11 mouse cellular contexts compared by ENCODE assay signal in genomic region chr12:116145246-116145645, GRCm38 (mm10).
DNase-seq lines count a peak whose midpoint lies in the region; ATAC-seq and TF ChIP-seq lines count a peak whose summit lies in the region.
"Had no signal": no experiment of that assay in that cellular context is flagged by ENCODE, and none has a peak within 500 bp of the region (broad histone marks: within the 10 kb centered on the region; RNA-seq: fewer than 3 reads in every experiment).

No protein-coding gene starts in this region.

- TF ChIP-seq CTCF in heart, adult 2 months (IDR thresholded peaks at IDR 0.05) = no peak

- no peak for TF ChIP-seq EP300 in heart, adult 2 months (IDR thresholded peaks at IDR 0.05; ENCODE audit: insufficient read depth, low read depth, low read length)

- no peaks in the 10 kb centered on the region for H3K9me3 ChIP-seq in liver, embryonic 16.5 days (replicated peaks; ENCODE audit: control insufficient read depth, low read length)
- H3K9me3 ChIP-seq: limb, embryonic 12.5 days had no signal

- no peak overlapping the region for H3K27ac ChIP-seq in heart, adult 2 months
- H3K27ac ChIP-seq in liver, embryonic 16.5 days (ENCODE audit: low read length) = no peak overlapping the region
- H3K27ac ChIP-seq: kidney, postnatal 0 days; limb, embryonic 12.5 days had no signal

- no peak overlapping the region for H3K9ac ChIP-seq in heart, adult 2 months (ENCODE audit: low read depth, low read length)
- no peak overlapping the region for H3K9ac ChIP-seq in liver, embryonic 16.5 days (ENCODE audit: low read depth, low read length)
- H3K9ac ChIP-seq: limb, embryonic 12.5 days had no signal

- H3K36me3 ChIP-seq in heart, adult 2 months (ENCODE audit: control insufficient read depth, insufficient read depth, low read length) = no peaks in the 10 kb centered on the region
- no peaks in the 10 kb centered on the region for H3K36me3 ChIP-seq in liver, embryonic 16.5 days (ENCODE audit: control insufficient read depth, insufficient read depth)
- H3K36me3 ChIP-seq: limb, embryonic 12.5 days had no signal

- peak; percentile 25; the same call in 1 of the 2 replicates for ATAC-seq in liver, embryonic 16.5 days (ENCODE audit: low read depth)

- no peaks in the 10 kb centered on the region for H3K27me3 ChIP-seq in heart, adult 2 months (ENCODE audit: control insufficient read depth, insufficient read depth, low read length)
- no peaks in the 10 kb centered on the region for H3K27me3 ChIP-seq in liver, embryonic 16.5 days (ENCODE audit: control insufficient read depth, insufficient read depth, low read depth, low read length)
- H3K27me3 ChIP-seq: limb, embryonic 12.5 days had no signal

- H3K79me2 ChIP-seq in heart, adult 2 months (replicated peaks; ENCODE audit: control insufficient read depth, insufficient read depth, low read length) = no peaks in the 10 kb centered on the region

- H3K4me1 ChIP-seq in heart, adult 2 months (ENCODE audit: control insufficient read depth, insufficient read depth, low read length) = no peaks in the 10 kb centered on the region; the same call in 1 of the 2 replicates
- no peaks in the 10 kb centered on the region for H3K4me1 ChIP-seq in liver, embryonic 16.5 days (ENCODE audit: control insufficient read depth, low read depth, low read length)
- H3K4me1 ChIP-seq: limb, embryonic 12.5 days had no signal

- no peak overlapping the region for H3K4me3 ChIP-seq in heart, adult 2 months
- no peak overlapping the region for H3K4me3 ChIP-seq in liver, embryonic 16.5 days (ENCODE audit: low read depth, low read length)
- H3K4me3 ChIP-seq: limb, embryonic 12.5 days; myocyte had no signal

- TF ChIP-seq POLR2A in heart, adult 2 months (IDR thresholded peaks at IDR 0.05; ENCODE audit: insufficient read depth, low read depth, low read length) = no peak

- intact Hi-C loops in heart, adult 2 months (cut with DNase I) = no loop called here
- intact Hi-C loops in heart, postnatal 25 days (cut with DNase I) = no loop called here
- intact Hi-C loops in gastrocnemius, postnatal 36 days (cut with DNase I) = no loop called here

- peak; percentile 34 to 42 for DNase-seq in heart, adult 2 months
- DNase-seq in heart, postnatal 25 days (ENCODE audit: low spot score) = no peak
- DNase-seq in Muller cell, postnatal 12 days (ENCODE audit: inconsistent ontology term) = peak; percentile 22
- DNase-seq in thymus, adult 18-20 months = peak; percentile 52 to 74
- no peak for DNase-seq in adipocyte (ENCODE audit: low spot score)
- DNase-seq in gastrocnemius, postnatal 36 days = no peak
- no peak for DNase-seq in embryo, embryonic 11 days

- no peak overlapping the region for H3K4me2 ChIP-seq in liver, embryonic 16.5 days (ENCODE audit: low read depth, low read length)
- H3K4me2 ChIP-seq: limb, embryonic 12.5 days had no signal

- 27% methylated on average over 5 of the region's 5 CpGs for WGBS in heart, adult 2 months
- 17% methylated on average over 5 of the region's 5 CpGs for WGBS in liver, embryonic 16.5 days (ENCODE audit: insufficient replicate concordance)

Comparison
In these comparisons a context has a peak if more than half of its experiments do, and no peak if none do; other contexts are left out.
1. DNase-seq: peak in heart, adult 2 months (2 of 2), Muller cell, postnatal 12 days (single experiment) and thymus, adult 18-20 months (2 of 2); none in heart, postnatal 25 days (single experiment), adipocyte (single experiment), gastrocnemius, postnatal 36 days (0 of 2) and embryo, embryonic 11 days (single experiment).